Mouse (Mus musculus) neural tube, embryonic 13.5 days (tissue): Measurements from ENCODE around the gene Ddrgk1. TPM values are rescaled to one million over a fixed set of nuclear protein-coding genes. Genes with fewer than 3 reads are reported as not detected.
A peak's percentile ranks its signal among the peaks of the same experiment; 100 is the strongest.
"Not testable (repeated sequence)": the region's sequence is repeated elsewhere in the genome, so short reads cannot be mapped to it uniquely, and the experiment has no call there.

ENCODE experiments used
- ATAC-seq: fragments of 200-750 bp; cut with Nextera tagmentation; 2 replicates; pipeline ENCODE4 v1.8.0; 2017; ENCODE audit warnings: low read depth, mild to moderate bottlenecking, moderate TSS enrichment, moderate library complexity
- H3K27ac ChIP-seq: fragments of 300-500 bp; sonication (generic); replicated peaks from 2 replicates; pipeline ENCODE4 v1.5.1; 2015; ENCODE audit warnings: moderate library complexity, mild to moderate bottlenecking, inconsistent platforms
- H3K27me3 ChIP-seq: fragments of 300-500 bp; sonication (generic); 2 replicates; pipeline ENCODE4 v1.6.1; 2015; ENCODE audit warnings: mild to moderate bottlenecking, inconsistent platforms
- H3K36me3 ChIP-seq: fragments of 300-500 bp; sonication (generic); 2 replicates; pipeline ENCODE4 v1.6.1; 2015; ENCODE audit warnings: mild to moderate bottlenecking, inconsistent platforms
- H3K4me1 ChIP-seq: fragments of 300-500 bp; sonication (generic); replicated peaks from 2 replicates; pipeline ENCODE4 v1.6.1; 2015; ENCODE audit warnings: inconsistent platforms
- H3K4me2 ChIP-seq: fragments of 300-500 bp; sonication (generic); 2 replicates; pipeline ENCODE4 v1.6.1; 2015; ENCODE audit warnings: inconsistent platforms, mild to moderate bottlenecking, moderate library complexity
- H3K4me3 ChIP-seq: fragments of 300-500 bp; sonication (generic); 2 replicates; pipeline ENCODE4 v1.5.1; 2015; ENCODE audit warnings: mild to moderate bottlenecking, inconsistent platforms
- H3K9ac ChIP-seq: fragments of 300-500 bp; sonication (generic); 2 replicates; pipeline ENCODE4 v1.6.1; 2015; ENCODE audit warnings: moderate library complexity, mild to moderate bottlenecking, inconsistent platforms
- H3K9me3 ChIP-seq: fragments of 300-500 bp; sonication (generic); 2 replicates; pipeline ENCODE4 v1.6.1; 2016; ENCODE audit warnings: inconsistent platforms
- WGBS: fragments of 180-500 bp; shearing (Covaris S2); methylation state at CpG from one replicate; pipeline ENCODE4 v1.1.7; 2015; 5-methylcytosine and 5-hydroxymethylcytosine counted together
- polyA plus RNA-seq: library from polyadenylated mRNA; unstranded; fragments of >200 nt; fragmentation: Nextera tagmentation; extraction: Ambion mirVana; gene quantifications from 2 replicates; pipeline ENCODE4 v1.2.1, GENCODE M21; 2015

The Ddrgk1 gene
- polyA plus RNA-seq, 1 experiment from 2014 or later, result 72.3 TPM

DNA sequence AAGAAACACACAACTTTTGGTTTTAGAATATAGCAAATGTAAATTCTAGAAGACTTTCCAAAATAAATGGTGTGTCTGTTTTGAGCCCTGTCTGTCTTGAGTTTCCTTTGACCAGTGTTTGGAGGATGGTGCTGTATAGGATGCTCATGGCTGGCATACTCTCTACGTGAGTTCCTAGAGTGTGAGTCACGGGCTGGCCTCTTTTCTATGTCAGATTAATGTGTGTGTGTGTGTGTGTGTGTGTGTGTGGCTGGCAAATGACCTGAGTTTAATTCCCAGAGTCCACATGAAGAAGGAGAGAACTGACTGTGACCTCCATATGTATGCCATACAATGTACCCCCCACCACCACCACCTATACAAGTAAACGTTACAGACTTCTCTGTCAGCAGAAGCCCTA lies 17.1 kb upstream of the Ddrgk1 start:
- Histone ChIP-seq H3K9ac (no peak overlapping the region), H3K9me3 (no peaks in the 10 kb centered on the region), H3K27me3 (no peaks in the 10 kb centered on the region), H3K27ac (no peak overlapping the region), H3K4me2 (no peak overlapping the region), H3K4me3 (no peak overlapping the region), H3K36me3 (peaks cover 100% of the 10 kb centered on the region), H3K4me1 (no peaks in the 10 kb centered on the region)
- ATAC-seq, result no peak
- WGBS, result 86% methylated on average over 3 of the region's 3 CpGs

- Histone ChIP-seq H3K9me3 (no peaks in the 10 kb centered on the region), H3K4me2 (no peak overlapping the region), H3K27ac (no peak overlapping the region), H3K4me1 (no peaks in the 10 kb centered on the region), H3K27me3 (no peaks in the 10 kb centered on the region), H3K4me3 (no peak overlapping the region), H3K9ac (no peak overlapping the region), H3K36me3 (peaks cover 100% of the 10 kb centered on the region)
- 84% methylated on average over 6 of the region's 6 CpGs for WGBS
- no peak for ATAC-seq
Measured at GRCm38 (mm10) chr2:130679899-130680298, 15.4 kb upstream of the Ddrgk1 start.

DNA sequence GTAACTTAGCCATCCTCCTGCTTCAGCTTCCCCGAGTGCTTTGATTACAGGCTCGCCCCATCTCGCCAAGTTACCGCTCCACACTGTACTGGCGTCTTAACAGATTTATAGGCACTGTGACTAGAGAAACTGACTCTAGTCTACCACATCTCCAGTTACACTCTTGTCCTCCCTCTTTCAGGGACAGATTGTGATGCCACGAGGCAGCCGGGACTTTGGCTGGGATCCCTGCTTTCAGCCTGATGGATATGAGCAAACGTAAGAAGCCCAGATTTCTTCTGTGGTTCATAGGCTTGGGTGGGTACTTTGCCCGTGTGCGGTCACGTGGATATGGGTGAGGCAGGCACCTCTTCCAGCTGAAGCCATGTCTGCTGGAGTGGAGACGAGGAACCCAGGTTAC lies 14.7 kb upstream of the Ddrgk1 start:
- Histone ChIP-seq H3K27me3 (no peaks in the 10 kb centered on the region), H3K27ac (no peak overlapping the region), H3K9me3 (no peaks in the 10 kb centered on the region), H3K36me3 (peaks cover 99% of the 10 kb centered on the region), H3K4me2 (no peak overlapping the region), H3K4me3 (no peak overlapping the region), H3K9ac (no peak overlapping the region), H3K4me1 (no peaks in the 10 kb centered on the region)
- no peak for ATAC-seq
- 95% methylated on average over 12 of the region's 12 CpGs for WGBS

DNA sequence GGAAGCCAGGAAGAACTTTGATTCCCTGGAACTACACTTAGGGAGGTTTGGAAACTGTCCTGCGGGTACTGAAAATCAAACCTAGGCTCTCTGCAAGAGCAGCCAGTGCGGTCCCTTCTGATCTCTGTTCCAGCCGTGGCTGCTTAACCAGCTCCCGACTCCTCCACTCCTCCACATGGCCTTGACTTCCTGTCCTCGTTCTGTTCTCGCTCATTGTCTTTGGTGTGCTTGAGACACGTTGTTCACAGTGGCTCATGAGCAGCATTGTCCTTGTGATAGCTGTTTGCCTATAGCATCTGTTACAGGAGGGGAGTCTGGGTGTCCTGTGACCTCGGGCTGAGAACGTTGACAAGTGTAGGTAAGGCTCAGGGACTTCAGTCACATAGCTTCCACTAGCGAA lies 12.8 kb upstream of the Ddrgk1 start:
- Histone ChIP-seq H3K4me3 (no peak overlapping the region), H3K36me3 (peaks cover 97% of the 10 kb centered on the region), H3K4me1 (no peaks in the 10 kb centered on the region), H3K4me2 (no peak overlapping the region), H3K27me3 (no peaks in the 10 kb centered on the region), H3K9ac (no peak overlapping the region), H3K9me3 (no peaks in the 10 kb centered on the region), H3K27ac (no peak overlapping the region)
- 89% methylated on average over 10 of the region's 10 CpGs for WGBS
- no peak for ATAC-seq

DNA sequence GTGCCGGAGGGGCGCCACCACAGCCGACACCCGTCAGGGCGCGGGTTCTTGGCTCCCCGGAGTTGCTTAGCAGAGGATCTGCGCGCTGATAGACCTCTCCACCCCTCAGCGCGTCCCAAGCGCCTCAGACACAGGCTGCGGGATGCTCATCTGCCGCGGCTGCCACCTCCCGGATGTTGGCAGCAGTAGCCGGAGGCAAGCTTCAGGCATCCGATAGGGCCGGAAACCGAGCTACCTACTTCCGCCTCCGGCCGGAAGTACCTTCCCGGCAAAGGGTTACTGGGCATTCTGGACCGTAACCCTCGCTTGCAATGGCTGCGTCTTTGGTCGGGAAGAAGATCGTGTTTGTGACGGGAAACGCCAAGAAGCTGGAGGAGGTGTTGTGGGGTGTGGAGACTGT lies 3.1 kb upstream of the Ddrgk1 start, which contains the start of gene Itpa:
Gene Itpa, plus strand, starts transcription at position 52 of the 400 bp plus-strand sequence.
- under 1% methylated on average over 31 of the region's 31 CpGs for WGBS
- H3K9ac ChIP-seq, result peak within 1 kb of the TSS; percentile 81
- peaks cover 40% of the 10 kb centered on the region for H3K4me1 ChIP-seq
- peaks cover 15% of the 10 kb centered on the region for H3K36me3 ChIP-seq
- ATAC-seq, result peak; percentile 70
- peak within 1 kb of the TSS; percentile 73 for H3K4me3 ChIP-seq
- H3K4me2 ChIP-seq, result peak within 1 kb of the TSS; percentile 93
- no peaks in the 10 kb centered on the region for H3K9me3 ChIP-seq
- no peaks in the 10 kb centered on the region for H3K27me3 ChIP-seq
- H3K27ac ChIP-seq, result peak within 1 kb of the TSS; percentile 92

DNA sequence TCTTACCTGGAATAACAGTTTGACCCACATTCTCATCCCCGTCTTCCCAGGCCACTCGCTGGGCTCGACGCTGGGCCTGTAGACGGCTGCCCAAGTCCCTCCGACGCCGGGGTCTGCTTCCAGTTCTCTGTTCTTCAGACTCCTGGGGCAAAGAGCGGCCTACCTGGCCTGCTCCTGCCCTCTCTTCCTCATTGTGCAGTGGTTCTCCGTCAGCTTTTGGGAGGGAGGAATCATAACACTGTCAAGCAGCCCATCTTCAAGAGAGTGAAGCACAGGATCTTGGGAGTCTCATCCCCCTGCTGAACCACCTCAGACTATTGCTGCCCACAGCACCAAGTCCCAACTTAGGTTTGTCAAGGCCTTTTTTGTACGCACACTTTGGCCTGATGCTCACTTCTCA lies 1.1 kb downstream of the Ddrgk1 start:
- 95% methylated on average over 11 of the region's 11 CpGs for WGBS
- no peak for ATAC-seq
- Histone ChIP-seq H3K4me2 (peak overlapping the region; percentile 76), H3K4me1 (peaks cover 31% of the 10 kb centered on the region), H3K27me3 (no peaks in the 10 kb centered on the region), H3K9ac (peak overlapping the region; percentile 87), H3K9me3 (no peaks in the 10 kb centered on the region), H3K4me3 (peak overlapping the region; percentile 60), H3K27ac (0 out of 2 replicates have a peak overlapping the region, but pooled peaks have one; percentile 99), H3K36me3 (peaks cover 41% of the 10 kb centered on the region)

DNA sequence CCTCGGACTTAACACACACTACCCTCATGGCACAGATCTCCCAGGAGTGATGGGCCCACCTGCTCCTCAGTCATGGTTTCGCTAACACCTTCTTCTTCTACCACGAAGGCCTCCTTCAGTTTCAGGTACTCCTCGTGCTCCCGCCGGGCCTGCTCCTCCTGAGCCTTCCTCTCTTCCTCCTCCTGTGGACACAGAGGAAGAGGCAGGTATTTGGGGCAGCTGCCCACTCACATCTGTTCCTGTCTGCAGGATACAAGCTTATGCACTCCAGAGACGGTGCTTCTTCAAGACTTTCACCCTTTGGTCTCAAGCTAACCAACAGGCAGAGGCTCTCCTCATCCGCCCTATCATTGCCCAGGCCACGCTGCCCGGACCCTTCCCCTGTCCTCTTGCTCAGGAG lies 5.9 kb downstream of the Ddrgk1 start:
- Histone ChIP-seq H3K36me3 (peaks cover 88% of the 10 kb centered on the region), H3K9ac (no peak overlapping the region), H3K27ac (no peak overlapping the region), H3K4me2 (no peak overlapping the region), H3K9me3 (no peaks in the 10 kb centered on the region), H3K27me3 (no peaks in the 10 kb centered on the region), H3K4me3 (no peak overlapping the region), H3K4me1 (peaks cover 16% of the 10 kb centered on the region)
- ATAC-seq, result no peak
- 95% methylated on average over 10 of the region's 10 CpGs for WGBS

DNA sequence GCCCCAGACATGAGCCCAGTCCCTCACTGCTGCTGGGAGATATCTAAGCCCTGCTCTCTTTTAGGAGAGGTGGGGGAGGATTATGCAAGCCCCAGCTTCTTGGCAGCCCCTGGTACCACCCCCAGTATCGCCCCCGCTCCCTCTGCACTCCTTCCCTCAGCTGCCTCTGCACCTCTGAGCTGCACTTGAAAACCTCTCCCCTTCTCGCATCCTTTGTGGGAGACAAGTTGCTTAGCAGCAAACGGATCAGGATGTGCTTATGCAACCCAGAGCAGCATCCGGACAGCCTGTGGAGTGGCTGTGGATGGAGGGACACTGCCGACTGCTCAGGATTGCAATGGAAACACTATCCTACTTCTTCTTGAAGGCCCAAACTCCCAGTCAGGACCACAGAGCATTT lies 6.9 kb downstream of the Ddrgk1 start:
- Histone ChIP-seq H3K27me3 (no peaks in the 10 kb centered on the region), H3K4me1 (peaks cover 6% of the 10 kb centered on the region), H3K27ac (no peak overlapping the region), H3K4me2 (no peak overlapping the region), H3K9ac (no peak overlapping the region), H3K9me3 (no peaks in the 10 kb centered on the region), H3K4me3 (no peak overlapping the region), H3K36me3 (peaks cover 97% of the 10 kb centered on the region)
- whole genome bisulfite sequencing, result 87% methylated on average over 6 of the region's 6 CpGs
- ATAC-seq, result no peak

DNA sequence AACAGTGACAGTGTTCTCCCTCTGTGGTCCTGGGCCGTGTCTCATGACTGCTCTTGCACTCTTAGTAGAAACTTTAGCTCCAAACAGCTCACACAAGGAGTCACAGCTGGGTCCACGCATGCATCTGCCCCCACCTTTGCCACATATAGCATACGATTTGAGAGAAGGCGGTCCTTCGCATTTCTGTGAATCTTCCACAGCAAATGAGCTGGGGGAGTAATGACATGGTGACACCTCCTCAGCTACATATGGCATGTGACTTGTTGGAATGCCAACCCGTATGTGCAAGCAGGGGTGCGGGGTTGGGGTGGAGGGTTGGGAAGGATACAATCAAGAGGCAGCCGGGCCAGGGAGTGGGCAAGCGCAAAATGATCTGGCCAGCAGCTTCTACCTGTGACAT lies 7.9 kb downstream of the Ddrgk1 start:
- no peaks in the 10 kb centered on the region for H3K27me3 ChIP-seq
- no peak for ATAC-seq
- WGBS, result 96% methylated on average over 9 of the region's 9 CpGs
- no peaks in the 10 kb centered on the region for H3K4me1 ChIP-seq
- H3K36me3 ChIP-seq, result peaks cover 97% of the 10 kb centered on the region
- H3K4me3 ChIP-seq, result no peak overlapping the region
- no peak overlapping the region for H3K4me2 ChIP-seq
- no peak overlapping the region for H3K27ac ChIP-seq
- H3K9ac ChIP-seq, result no peak overlapping the region
- no peaks in the 10 kb centered on the region for H3K9me3 ChIP-seq

- Histone ChIP-seq H3K4me2 (no peak overlapping the region), H3K9me3 (no peaks in the 10 kb centered on the region), H3K4me3 (no peak overlapping the region), H3K4me1 (no peaks in the 10 kb centered on the region), H3K27ac (no peak overlapping the region), H3K27me3 (no peaks in the 10 kb centered on the region), H3K9ac (no peak overlapping the region), H3K36me3 (peaks cover 97% of the 10 kb centered on the region)
- no peak for ATAC-seq
- 90% methylated on average over 6 of the region's 6 CpGs for WGBS
Measured at GRCm38 (mm10) chr2:130655660-130656339, 8.7 kb downstream of the Ddrgk1 start.

GRCm38 (mm10) chr2:130653760-130654159 lies 10.7 kb downstream of the Ddrgk1 start:
- H3K9ac ChIP-seq, result no peak overlapping the region
- peaks cover 93% of the 10 kb centered on the region for H3K36me3 ChIP-seq
- H3K9me3 ChIP-seq, result no peaks in the 10 kb centered on the region
- no peak for ATAC-seq
- H3K4me3 ChIP-seq, result no peak overlapping the region
- no peak overlapping the region for H3K4me2 ChIP-seq
- WGBS, result 96% methylated on average over 1 of the region's 1 CpGs
- H3K27ac ChIP-seq, result no peak overlapping the region
- no peaks in the 10 kb centered on the region for H3K4me1 ChIP-seq
- H3K27me3 ChIP-seq, result no peaks in the 10 kb centered on the region

DNA sequence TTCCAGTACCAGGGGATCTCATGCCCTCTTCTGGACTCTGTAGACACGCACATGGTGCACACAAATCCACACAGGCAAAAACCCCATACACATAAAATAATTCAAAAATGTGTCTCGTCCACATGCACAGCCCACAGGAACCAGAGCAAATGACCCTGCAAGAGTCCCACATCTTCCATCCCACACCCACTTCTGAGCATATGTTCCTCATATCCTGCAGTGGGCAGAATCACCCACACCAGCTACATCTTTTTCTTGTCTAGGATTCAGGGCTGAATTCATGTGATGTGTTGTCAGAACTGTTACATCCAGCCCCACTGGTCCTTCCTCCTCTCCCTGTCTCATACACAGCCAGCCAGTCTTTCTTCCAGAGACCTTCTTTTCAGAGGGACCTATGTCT lies 11.2 kb downstream of the Ddrgk1 start:
- H3K4me1 ChIP-seq, result no peaks in the 10 kb centered on the region
- WGBS, result 100% methylated on average over 2 of the region's 2 CpGs
- H3K4me3 ChIP-seq, result no peak overlapping the region
- no peak overlapping the region for H3K4me2 ChIP-seq
- ATAC-seq, result no peak
- H3K36me3 ChIP-seq, result peaks cover 89% of the 10 kb centered on the region
- no peak overlapping the region for H3K9ac ChIP-seq
- H3K27ac ChIP-seq, result no peak overlapping the region
- no peaks in the 10 kb centered on the region for H3K9me3 ChIP-seq
- no peaks in the 10 kb centered on the region for H3K27me3 ChIP-seq

- not testable (repeated sequence) for H3K27ac ChIP-seq, ATAC-seq, H3K4me1 ChIP-seq, H3K9me3 ChIP-seq, H3K9ac ChIP-seq, H3K4me2 ChIP-seq, H3K27me3 ChIP-seq, H3K4me3 ChIP-seq
- WGBS, result 81% methylated on average over 6 of the region's 6 CpGs
- peaks cover 53% of the 10 kb centered on the region for H3K36me3 ChIP-seq
Measured at GRCm38 (mm10) chr2:130649028-130649427, 15.4 kb downstream of the Ddrgk1 start.
